Comparison of ENCODE assay signal across 11 mouse cellular contexts in genomic region chr14:58375056-58375455, GRCm38 (mm10).
DNase-seq lines count a peak whose midpoint lies in the region; ATAC-seq and TF ChIP-seq lines count a peak whose summit lies in the region.
"Had no signal": no experiment of that assay in that cellular context is flagged by ENCODE, and none has a peak within 500 bp of the region (broad histone marks: within the 10 kb centered on the region; RNA-seq: fewer than 3 reads in every experiment).

No protein-coding gene starts in this region.

- no peaks in the 10 kb centered on the region for H3K4me1 ChIP-seq in lung, postnatal 0 days (ENCODE audit: insufficient read depth, low read depth, low read length)
- no peaks in the 10 kb centered on the region for H3K4me1 ChIP-seq in cerebellum, adult 2 months (ENCODE audit: control insufficient read depth, insufficient read depth, low read length)
- H3K4me1 ChIP-seq in forebrain, embryonic 14.5 days (ENCODE audit: control insufficient read depth, insufficient read depth, low read length), result no peaks in the 10 kb centered on the region
- H3K4me1 ChIP-seq: liver, embryonic 15.5 days; neural tube, embryonic 12.5 days had no signal

- intact Hi-C loops in heart, postnatal 25 days (cut with DNase I), result loop anchor here (5.0 kb wide), 1 partner anchor 343 kb away; no protein-coding TSS in a partner anchor

- H3K27me3 ChIP-seq in lung, postnatal 0 days (replicated peaks; ENCODE audit: insufficient read depth, low read length), result no peaks in the 10 kb centered on the region
- H3K27me3 ChIP-seq in cerebellum, adult 2 months (ENCODE audit: control insufficient read depth, insufficient read depth, low read length), result no peaks in the 10 kb centered on the region
- H3K27me3 ChIP-seq in forebrain, embryonic 14.5 days (replicated peaks; ENCODE audit: control insufficient read depth, insufficient read depth, low read length), result no peaks in the 10 kb centered on the region
- H3K27me3 ChIP-seq: liver, embryonic 15.5 days; neural tube, embryonic 12.5 days had no signal

- TF ChIP-seq EP300 in lung, postnatal 0 days (IDR thresholded peaks at IDR 0.05), result no peak

- no peak overlapping the region for H3K9ac ChIP-seq in lung, postnatal 0 days (replicated peaks; ENCODE audit: low read depth)
- no peak overlapping the region for H3K9ac ChIP-seq in forebrain, embryonic 14.5 days (ENCODE audit: low read length)
- H3K9ac ChIP-seq: liver, embryonic 15.5 days; neural tube, embryonic 12.5 days had no signal

- DNase-seq in heart, adult 18-20 months, result peak; percentile 15 to 19
- DNase-seq in heart, postnatal 25 days (ENCODE audit: low spot score), result no peak
- DNase-seq in lung, postnatal 0 days (ENCODE audit: low spot score), result no peak
- no peak for DNase-seq in lung, adult 18-20 months
- peak in 1 of 2 experiments; percentile 10 for DNase-seq in cerebellum, adult 2 months
- peak; percentile 10 for DNase-seq in kidney, postnatal 14 days
- DNase-seq in urinary bladder, postnatal 14 days (ENCODE audit: low spot score), result no peak
- DNase-seq in forebrain, embryonic 14.5 days (ENCODE audit: low spot score), result no peak

- no peak overlapping the region for H3K4me3 ChIP-seq in lung, postnatal 0 days (ENCODE audit: low read depth, low read length)
- H3K4me3 ChIP-seq in cerebellum, adult 2 months (replicated peaks; ENCODE audit: insufficient read depth, low read depth, low read length), result no peak overlapping the region
- H3K4me3 ChIP-seq in forebrain, embryonic 14.5 days (ENCODE audit: low read depth, low read length), result no peak overlapping the region
- H3K4me3 ChIP-seq: liver, embryonic 15.5 days; neural tube, embryonic 12.5 days had no signal

- H3K4me2 ChIP-seq in lung, postnatal 0 days (replicated peaks; ENCODE audit: low read depth, low read length), result no peak overlapping the region
- no peak overlapping the region for H3K4me2 ChIP-seq in forebrain, embryonic 14.5 days (ENCODE audit: low read length)
- H3K4me2 ChIP-seq: liver, embryonic 15.5 days; neural tube, embryonic 12.5 days had no signal

- H3K27ac ChIP-seq in lung, postnatal 0 days (ENCODE audit: low read length), result no peak overlapping the region
- H3K27ac ChIP-seq in cerebellum, adult 2 months (ENCODE audit: insufficient read depth, low read length), result no peak overlapping the region
- H3K27ac ChIP-seq in forebrain, embryonic 14.5 days (ENCODE audit: low read depth, low read length), result no peak overlapping the region
- H3K27ac ChIP-seq: hindbrain, postnatal 0 days; liver, embryonic 15.5 days; neural tube, embryonic 12.5 days had no signal

- no peaks in the 10 kb centered on the region for H3K9me3 ChIP-seq in lung, postnatal 0 days (ENCODE audit: low read length)
- H3K9me3 ChIP-seq in forebrain, embryonic 14.5 days (replicated peaks; ENCODE audit: control insufficient read depth, low read length), result 0 out of 2 replicates have a peak, but pooled peaks cover 2% of the 10 kb centered on the region
- H3K9me3 ChIP-seq: liver, embryonic 15.5 days; neural tube, embryonic 12.5 days had no signal

- TF ChIP-seq CTCF in lung, postnatal 0 days (IDR thresholded peaks at IDR 0.05), result peak; percentile 44
- TF ChIP-seq CTCF in cerebellum, adult 2 months (IDR thresholded peaks at IDR 0.05; ENCODE audit: borderline replicate concordance, insufficient read depth, low read depth, low read length), result peak; percentile 10; the same call in 1 of the 2 replicates

- ATAC-seq in lung, postnatal 0 days, result no peak
- ATAC-seq in forebrain, embryonic 14.5 days, result no peak
- ATAC-seq: hindbrain, postnatal 0 days had no signal

- no peak for TF ChIP-seq POLR2A in cerebellum, adult 2 months (IDR thresholded peaks at IDR 0.05; ENCODE audit: borderline replicate concordance, insufficient read depth, low read length)

- no peaks in the 10 kb centered on the region for H3K36me3 ChIP-seq in lung, postnatal 0 days (ENCODE audit: insufficient read depth, low read length)
- H3K36me3 ChIP-seq in forebrain, embryonic 14.5 days (ENCODE audit: control insufficient read depth, insufficient read depth, low read length), result no peaks in the 10 kb centered on the region
- H3K36me3 ChIP-seq: liver, embryonic 15.5 days; neural tube, embryonic 12.5 days had no signal

Comparison
In these comparisons a context has a peak if more than half of its experiments do, and no peak if none do; other contexts are left out.
1. DNase-seq: peak in heart, adult 18-20 months (2 of 2) and kidney, postnatal 14 days (single experiment); none in heart, postnatal 25 days (single experiment), lung, postnatal 0 days (single experiment), lung, adult 18-20 months (0 of 2), urinary bladder, postnatal 14 days (single experiment) and forebrain, embryonic 14.5 days (single experiment).